Mouse (Mus musculus) stomach, embryonic 15.5 days (tissue): ENCODE data around the gene Ubqln3. TPM values are rescaled to one million over a fixed set of nuclear protein-coding genes. Genes with fewer than 3 reads are reported as not detected.

Experiments
- ATAC-seq: fragments of 200-750 bp; cut with Nextera tagmentation; 2 replicates; pipeline ENCODE4 v1.8.0; 2017; ENCODE audit warnings: low read depth, moderate number of reproducible peaks, moderate TSS enrichment; ENCODE audit not compliant: insufficient read depth, low FRiP score
- H3K27ac ChIP-seq: fragments of 300-500 bp; sonication (generic); 2 replicates; pipeline ENCODE4 v1.5.1; 2015; ENCODE audit warnings: mild to moderate bottlenecking, inconsistent platforms
- H3K27me3 ChIP-seq: fragments of 300-500 bp; sonication (generic); replicated peaks from 2 replicates; pipeline ENCODE4 v1.6.1; 2015; ENCODE audit warnings: inconsistent platforms
- H3K36me3 ChIP-seq: fragments of 300-500 bp; sonication (generic); 2 replicates; pipeline ENCODE4 v1.6.1; 2015; ENCODE audit warnings: inconsistent platforms
- H3K4me1 ChIP-seq: fragments of 300-500 bp; sonication (generic); 2 replicates; pipeline ENCODE4 v1.6.1; 2015; ENCODE audit warnings: inconsistent platforms
- H3K4me2 ChIP-seq: fragments of 300-500 bp; sonication (generic); 2 replicates; pipeline ENCODE4 v1.6.1; 2015; ENCODE audit warnings: mild to moderate bottlenecking, inconsistent platforms
- H3K4me3 ChIP-seq: fragments of 300-500 bp; sonication (generic); replicated peaks from 2 replicates; pipeline ENCODE4 v1.5.1; 2015; ENCODE audit warnings: inconsistent platforms
- H3K9ac ChIP-seq: fragments of 300-500 bp; sonication (generic); 2 replicates; pipeline ENCODE4 v1.6.1; 2015; ENCODE audit warnings: inconsistent platforms
- H3K9me3 ChIP-seq: fragments of 300-500 bp; sonication (generic); 2 replicates; pipeline ENCODE4 v1.6.1; 2016; ENCODE audit warnings: inconsistent platforms
- WGBS: fragments of 180-500 bp; shearing (Covaris S2); methylation state at CpG from one replicate; pipeline ENCODE4 v1.1.7; 2015; 5-methylcytosine and 5-hydroxymethylcytosine counted together
- polyA plus RNA-seq: library from polyadenylated mRNA; unstranded; fragments of >200 nt; fragmentation: Nextera tagmentation; extraction: Ambion mirVana; gene quantifications from 2 replicates; pipeline ENCODE4 v1.2.1, GENCODE M21; 2015

The Ubqln3 gene
- not detected in 2 replicates for polyA plus RNA-seq

DNA sequence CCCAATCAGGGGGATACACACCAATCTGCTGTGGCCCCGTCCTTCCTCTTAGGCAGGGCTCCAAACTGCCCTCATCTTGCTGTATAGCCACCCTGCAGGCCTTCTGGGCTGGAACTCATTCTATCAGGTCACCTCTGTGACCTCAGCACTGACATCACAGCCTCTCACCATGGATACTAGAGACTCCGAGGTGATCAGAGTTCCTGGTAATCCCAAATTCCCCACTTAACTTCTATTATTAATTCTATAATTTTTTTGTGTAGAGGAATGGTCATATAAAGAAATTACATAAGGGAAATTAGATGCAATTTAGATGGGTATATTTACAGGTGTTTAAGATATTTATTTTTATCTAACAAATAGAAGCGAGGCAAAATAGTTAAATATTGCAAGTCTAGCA lies at the start of gene Ubqln3:
Ubqln3 (minus strand) TSS at position 101 of the 400 bp plus-strand sequence.
- Histone ChIP-seq H3K27me3 (no peaks in the 10 kb centered on the region), H3K27ac (no peak within 1 kb of the TSS), H3K4me2 (no peak within 1 kb of the TSS), H3K4me1 (no peaks in the 10 kb centered on the region), H3K4me3 (no peak within 1 kb of the TSS), H3K36me3 (no peaks in the 10 kb centered on the region), H3K9ac (no peak within 1 kb of the TSS), H3K9me3 (no peaks in the 10 kb centered on the region)
- no peak for ATAC-seq
- WGBS: 71% methylated on average over 3 of the region's 3 CpGs

DNA sequence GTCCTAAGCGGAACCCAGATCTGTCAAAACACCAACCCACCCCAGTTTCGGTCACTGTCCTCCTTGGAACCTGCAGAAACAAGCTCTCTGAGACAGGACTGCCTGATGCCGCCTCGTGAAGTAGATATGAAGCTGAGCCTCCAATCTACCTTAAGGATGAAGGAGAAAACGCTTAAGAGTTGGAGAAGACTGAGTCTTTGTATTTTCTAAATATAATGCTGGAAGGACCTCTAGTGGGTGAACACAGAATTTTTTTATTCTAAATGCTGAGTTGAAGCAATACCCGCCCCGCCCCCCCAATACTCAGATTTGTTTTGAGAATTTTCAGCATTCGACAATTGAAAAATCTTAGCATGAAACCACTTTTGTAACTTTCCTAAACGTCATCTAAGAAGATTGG lies 48.2 kb upstream of the Ubqln3 start:
- H3K36me3 ChIP-seq: no peaks in the 10 kb centered on the region
- WGBS: 60% methylated on average over 9 of the region's 9 CpGs
- H3K9me3 ChIP-seq: no peaks in the 10 kb centered on the region
- ATAC-seq: no peak
- no peak overlapping the region for H3K27ac ChIP-seq
- no peak overlapping the region for H3K9ac ChIP-seq
- H3K4me1 ChIP-seq: no peaks in the 10 kb centered on the region
- H3K27me3 ChIP-seq: no peaks in the 10 kb centered on the region
- no peak overlapping the region for H3K4me3 ChIP-seq
- H3K4me2 ChIP-seq: no peak overlapping the region

DNA sequence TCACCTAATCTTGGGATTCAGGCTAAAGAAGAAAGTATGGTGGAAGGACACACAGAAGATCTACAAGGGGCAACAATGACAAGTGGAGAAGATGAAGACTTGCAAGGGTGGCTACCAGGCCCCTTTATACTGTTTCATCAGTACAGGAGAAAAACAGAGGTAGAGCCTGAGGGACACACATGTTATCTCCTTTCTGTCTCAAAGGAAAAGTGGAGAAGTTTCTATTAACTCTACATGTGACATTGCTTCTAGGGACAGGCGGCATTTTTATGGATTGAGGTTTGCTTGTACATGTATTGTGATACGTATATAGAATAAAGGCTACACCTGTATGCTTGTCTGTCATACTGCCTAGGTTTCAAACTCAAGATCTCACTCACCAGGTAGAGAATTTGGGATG lies 40.2 kb upstream of the Ubqln3 start, which contains the start of gene Olfr648:
Olfr648 (minus strand) TSS at position 101 of the 400 bp plus-strand sequence.
- H3K4me1 ChIP-seq: no peaks in the 10 kb centered on the region
- H3K4me3 ChIP-seq: no peak within 1 kb of the TSS
- no peak within 1 kb of the TSS for H3K9ac ChIP-seq
- H3K27me3 ChIP-seq: no peaks in the 10 kb centered on the region
- H3K9me3 ChIP-seq: no peaks in the 10 kb centered on the region
- ATAC-seq: no peak
- H3K4me2 ChIP-seq: no peak within 1 kb of the TSS
- WGBS: 80% methylated on average over 2 of the region's 2 CpGs
- H3K27ac ChIP-seq: no peak within 1 kb of the TSS
- no peaks in the 10 kb centered on the region for H3K36me3 ChIP-seq

DNA sequence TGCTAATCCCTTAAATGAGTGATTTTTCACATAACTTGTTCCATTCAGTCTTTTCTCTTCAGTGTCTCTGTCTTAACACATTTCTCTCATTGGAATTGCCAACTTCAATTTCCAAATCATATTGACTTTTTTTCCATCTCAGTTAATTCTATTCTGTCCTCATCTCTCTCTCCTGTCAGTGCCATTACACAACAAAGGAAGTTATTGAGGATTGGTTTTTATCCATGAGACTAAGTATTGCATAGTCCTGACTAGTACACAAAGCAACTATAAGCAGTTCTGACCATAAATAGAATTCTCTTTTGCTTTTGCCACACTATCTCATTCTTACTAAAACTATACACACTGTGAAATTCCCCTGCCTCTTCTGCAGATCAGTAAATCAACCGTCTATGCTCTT lies 36.0 kb upstream of the Ubqln3 start:
- no peak for ATAC-seq
- Histone ChIP-seq H3K27me3 (no peaks in the 10 kb centered on the region), H3K9ac (no peak overlapping the region), H3K4me1 (no peaks in the 10 kb centered on the region), H3K9me3 (no peaks in the 10 kb centered on the region), H3K27ac (no peak overlapping the region), H3K4me3 (no peak overlapping the region), H3K36me3 (no peaks in the 10 kb centered on the region), H3K4me2 (no peak overlapping the region)
- 84% methylated on average over 1 of the region's 1 CpGs for WGBS

DNA sequence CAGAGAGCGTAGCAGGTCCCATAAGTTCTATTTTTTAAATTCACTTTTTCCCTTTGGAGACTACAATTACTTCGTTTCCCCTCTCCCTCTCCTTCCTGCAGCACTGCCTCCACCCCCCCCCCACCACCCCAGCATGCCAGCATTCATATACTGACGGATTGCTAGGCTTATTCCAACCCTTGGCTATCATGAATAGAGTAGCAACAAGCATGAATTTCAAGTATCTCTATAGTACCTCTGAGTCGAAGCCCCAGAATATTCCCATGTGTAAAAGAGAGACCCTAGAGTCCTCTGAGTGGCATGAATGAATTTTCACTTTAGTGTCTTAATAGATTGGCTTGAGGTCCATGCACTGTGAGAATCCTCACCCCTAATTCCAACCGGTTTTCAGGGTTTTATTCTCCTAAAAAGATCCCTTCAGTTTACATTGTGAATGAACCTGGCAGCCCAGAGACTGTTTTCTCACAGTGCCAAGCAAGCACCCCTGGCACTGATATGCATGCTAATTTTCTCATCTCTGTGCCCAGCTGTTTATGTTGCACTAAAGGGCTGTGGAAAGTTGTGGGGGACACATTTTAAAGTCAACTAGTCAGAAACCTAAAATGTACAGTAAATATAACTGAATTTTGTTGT lies 35.5 kb upstream of the Ubqln3 start:
- H3K4me2 ChIP-seq: no peak overlapping the region
- H3K36me3 ChIP-seq: no peaks in the 10 kb centered on the region
- no peak overlapping the region for H3K27ac ChIP-seq
- no peak overlapping the region for H3K9ac ChIP-seq
- H3K9me3 ChIP-seq: no peaks in the 10 kb centered on the region
- no peaks in the 10 kb centered on the region for H3K4me1 ChIP-seq
- no peaks in the 10 kb centered on the region for H3K27me3 ChIP-seq
- 73% methylated on average over 5 of the region's 5 CpGs for WGBS
- no peak overlapping the region for H3K4me3 ChIP-seq
- ATAC-seq: no peak

DNA sequence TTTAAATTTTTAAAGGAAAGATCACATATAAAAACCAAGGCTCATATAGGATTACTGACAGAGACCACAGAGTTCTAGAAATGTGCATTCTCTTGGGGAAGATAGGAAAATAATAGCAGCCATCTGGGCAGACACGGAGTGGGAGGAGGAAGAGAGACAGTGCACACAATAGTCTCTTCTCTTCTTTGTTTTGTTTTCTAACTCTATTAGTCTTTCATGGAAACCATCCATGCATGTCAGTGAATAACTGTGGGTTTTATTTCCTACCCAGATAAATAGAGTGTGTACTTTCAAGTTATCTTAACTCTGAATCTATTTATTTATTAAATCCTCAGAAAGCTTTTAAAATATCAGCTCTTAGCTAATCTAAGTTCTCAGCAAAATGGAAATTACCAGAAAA lies 32.0 kb upstream of the Ubqln3 start:
- no peak overlapping the region for H3K9ac ChIP-seq
- H3K36me3 ChIP-seq: no peaks in the 10 kb centered on the region
- no peaks in the 10 kb centered on the region for H3K9me3 ChIP-seq
- H3K27ac ChIP-seq: no peak overlapping the region
- no peak overlapping the region for H3K4me3 ChIP-seq
- no peaks in the 10 kb centered on the region for H3K27me3 ChIP-seq
- no peaks in the 10 kb centered on the region for H3K4me1 ChIP-seq
- H3K4me2 ChIP-seq: no peak overlapping the region
- no peak for ATAC-seq
- WGBS: 50% methylated on average over 1 of the region's 1 CpGs

DNA sequence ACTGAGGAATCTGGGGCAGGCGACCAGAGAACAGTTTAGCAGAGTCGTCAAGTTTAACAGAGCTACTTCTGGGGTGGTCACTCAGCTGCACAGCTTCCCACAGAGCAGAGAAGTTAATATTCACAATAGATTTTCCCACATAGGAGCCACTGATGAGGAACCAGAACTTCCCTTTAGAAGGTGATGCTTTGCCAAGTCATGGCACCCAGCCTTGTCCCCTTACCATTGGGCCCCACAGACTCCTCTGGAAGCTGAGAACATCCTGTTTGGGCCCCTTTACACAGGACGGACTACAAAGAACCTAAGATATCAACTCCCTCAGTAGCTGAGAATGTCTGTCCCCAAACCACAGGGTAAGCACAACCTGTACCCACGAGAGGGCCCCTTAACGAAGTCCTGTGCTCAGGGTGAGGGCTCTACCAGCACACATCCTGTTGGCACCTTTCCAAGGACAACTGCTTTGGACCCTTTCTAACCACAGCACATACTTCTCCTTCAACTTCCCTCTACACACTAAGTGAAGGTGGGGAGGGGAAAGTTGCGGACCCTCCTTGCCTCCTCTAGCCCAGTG lies 26.6 kb upstream of the Ubqln3 start:
- 62% methylated on average over 6 of the region's 6 CpGs for WGBS
- no peak overlapping the region for H3K4me3 ChIP-seq
- no peaks in the 10 kb centered on the region for H3K36me3 ChIP-seq
- H3K27me3 ChIP-seq: no peaks in the 10 kb centered on the region
- no peak overlapping the region for H3K27ac ChIP-seq
- no peak overlapping the region for H3K9ac ChIP-seq
- H3K4me1 ChIP-seq: no peaks in the 10 kb centered on the region
- no peak for ATAC-seq
- H3K9me3 ChIP-seq: no peaks in the 10 kb centered on the region
- no peak overlapping the region for H3K4me2 ChIP-seq

DNA sequence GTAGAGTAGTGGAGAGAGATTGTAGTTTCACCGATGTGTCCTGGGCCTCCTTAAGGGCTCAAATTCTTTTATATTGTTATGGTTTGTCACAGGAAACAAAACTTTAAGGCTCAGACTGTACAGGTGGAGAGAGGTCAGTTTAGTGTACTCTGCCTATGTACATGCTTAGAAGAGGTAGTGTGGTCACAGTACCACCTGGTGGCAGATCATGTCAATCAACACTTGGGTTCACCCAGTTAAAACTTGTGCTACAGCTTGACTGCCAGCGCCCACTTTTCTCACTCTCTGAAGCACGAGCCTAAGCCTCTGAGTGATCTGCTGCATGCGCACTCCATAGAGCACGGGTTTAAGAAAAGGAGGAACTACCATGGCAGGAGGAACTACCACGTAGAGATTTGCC lies 24.0 kb upstream of the Ubqln3 start:
- Histone ChIP-seq H3K4me1 (no peaks in the 10 kb centered on the region), H3K9me3 (no peaks in the 10 kb centered on the region), H3K27me3 (no peaks in the 10 kb centered on the region), H3K27ac (no peak overlapping the region), H3K9ac (no peak overlapping the region), H3K36me3 (no peaks in the 10 kb centered on the region), H3K4me3 (no peak overlapping the region), H3K4me2 (no peak overlapping the region)
- WGBS: 70% methylated on average over 6 of the region's 6 CpGs
- no peak for ATAC-seq

DNA sequence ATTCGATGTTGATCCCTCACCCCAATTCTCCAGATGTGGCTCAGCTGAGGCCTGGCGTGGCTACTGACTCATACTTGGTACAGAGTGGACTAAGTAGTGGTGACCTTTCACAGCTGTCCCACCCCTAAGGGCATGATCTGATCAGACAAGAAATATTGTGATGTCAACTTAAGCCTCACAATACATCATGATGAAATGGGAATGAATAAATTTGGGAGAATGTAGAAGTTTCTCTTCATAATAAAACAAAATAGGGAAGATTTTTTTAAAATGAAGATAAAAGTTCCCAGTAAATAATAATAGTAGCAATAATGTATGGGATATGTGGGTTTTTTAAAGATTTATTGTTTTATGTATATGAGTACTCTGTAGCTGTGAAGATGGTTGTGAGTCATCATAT lies 7.4 kb upstream of the Ubqln3 start, which contains the start of gene Ubqlnl:
Ubqlnl (minus strand) TSS at position 101 of the 400 bp plus-strand sequence.
- no peak within 1 kb of the TSS for H3K4me3 ChIP-seq
- H3K9ac ChIP-seq: no peak within 1 kb of the TSS
- H3K4me1 ChIP-seq: no peaks in the 10 kb centered on the region
- no peak for ATAC-seq
- H3K27ac ChIP-seq: no peak within 1 kb of the TSS
- H3K4me2 ChIP-seq: no peak within 1 kb of the TSS
- 81% methylated on average over 2 of the region's 2 CpGs for WGBS
- H3K9me3 ChIP-seq: no peaks in the 10 kb centered on the region
- H3K36me3 ChIP-seq: no peaks in the 10 kb centered on the region
- H3K27me3 ChIP-seq: no peaks in the 10 kb centered on the region

DNA sequence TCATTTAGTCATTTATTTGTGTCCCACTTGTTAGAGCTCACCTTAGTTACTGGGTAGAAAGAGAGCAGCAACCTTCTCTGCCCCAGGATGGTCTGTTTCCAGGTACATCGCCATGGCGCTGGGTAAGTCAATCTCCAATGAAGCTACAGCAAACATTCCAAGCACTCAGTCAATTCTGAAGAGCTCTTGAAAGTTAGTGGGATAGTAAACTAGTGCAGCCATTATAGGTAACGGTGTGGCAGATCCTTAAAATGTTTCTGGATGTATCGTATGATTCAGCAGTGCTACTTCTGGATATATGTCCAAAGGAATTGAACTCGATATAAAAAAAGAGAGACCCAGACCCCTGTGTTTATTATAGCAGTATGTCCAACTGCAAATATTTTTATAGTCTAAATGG lies 5.8 kb downstream of the Ubqln3 start, which contains the start of gene Olfr643:
Olfr643 (minus strand) TSS at position 101 of the 400 bp plus-strand sequence.
- Histone ChIP-seq H3K4me1 (no peaks in the 10 kb centered on the region), H3K4me3 (no peak within 1 kb of the TSS), H3K9ac (no peak within 1 kb of the TSS), H3K36me3 (no peaks in the 10 kb centered on the region), H3K4me2 (no peak within 1 kb of the TSS), H3K27me3 (no peaks in the 10 kb centered on the region), H3K9me3 (no peaks in the 10 kb centered on the region), H3K27ac (no peak within 1 kb of the TSS)
- 76% methylated on average over 5 of the region's 5 CpGs for WGBS
- ATAC-seq: no peak

DNA sequence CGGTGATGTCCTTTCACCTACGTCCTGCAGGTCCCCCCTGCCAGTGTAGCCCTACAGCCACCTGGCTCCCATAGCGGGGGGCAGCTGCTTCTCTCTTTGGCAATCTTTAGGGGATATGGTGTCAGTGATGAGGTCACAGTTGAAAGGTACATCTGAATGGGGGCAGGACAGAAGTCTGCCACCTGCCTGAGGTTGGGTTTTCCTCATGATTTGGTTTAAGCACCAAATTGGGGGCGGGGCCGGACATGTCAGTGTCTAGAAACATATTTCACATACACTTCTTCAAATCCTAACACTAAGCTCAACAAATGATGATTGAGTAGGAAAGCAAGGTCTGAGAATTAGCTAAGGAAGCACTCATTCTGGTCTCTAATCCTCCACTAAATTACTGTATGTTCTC lies 13.4 kb downstream of the Ubqln3 start, which contains the start of gene Ubqln5:
Ubqln5 (minus strand) TSS at position 101 of the 400 bp plus-strand sequence.
- 96% methylated on average over 5 of the region's 5 CpGs for WGBS
- H3K9me3 ChIP-seq: no peaks in the 10 kb centered on the region
- no peak for ATAC-seq
- H3K9ac ChIP-seq: no peak within 1 kb of the TSS
- no peaks in the 10 kb centered on the region for H3K4me1 ChIP-seq
- no peak within 1 kb of the TSS for H3K4me3 ChIP-seq
- H3K27ac ChIP-seq: no peak within 1 kb of the TSS
- H3K27me3 ChIP-seq: no peaks in the 10 kb centered on the region
- no peaks in the 10 kb centered on the region for H3K36me3 ChIP-seq
- no peak within 1 kb of the TSS for H3K4me2 ChIP-seq

DNA sequence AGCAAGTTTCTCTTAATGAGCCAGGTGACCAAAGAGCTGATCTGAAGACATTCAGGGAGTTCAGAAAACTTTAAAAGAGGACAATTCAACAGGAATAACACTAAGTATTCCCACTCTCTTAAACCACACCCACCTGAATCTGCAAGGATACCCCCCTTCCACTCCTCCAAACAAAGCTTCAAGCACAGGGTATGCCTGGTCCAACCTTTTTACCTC lies 38.4 kb downstream of the Ubqln3 start, which contains the start of gene Olfr646:
Olfr646 (plus strand) TSS at position 117 of the 216 bp plus-strand sequence.
- no peak within 1 kb of the TSS for H3K27ac ChIP-seq
- no peaks in the 10 kb centered on the region for H3K4me1 ChIP-seq
- ATAC-seq: no peak
- H3K4me3 ChIP-seq: no peak within 1 kb of the TSS
- H3K27me3 ChIP-seq: no peaks in the 10 kb centered on the region
- H3K9ac ChIP-seq: no peak within 1 kb of the TSS
- no peaks in the 10 kb centered on the region for H3K36me3 ChIP-seq
- no peaks in the 10 kb centered on the region for H3K9me3 ChIP-seq
- H3K4me2 ChIP-seq: no peak within 1 kb of the TSS
